Mouse (Mus musculus): ENCODE measurements at regions not wholly inside any gene's neighbourhood (a gene's known extent, or its start where the extent isn't known, plus 50 kb on each side); places are given as distances from the start of the nearest gene placed in this dataset.

DNA sequence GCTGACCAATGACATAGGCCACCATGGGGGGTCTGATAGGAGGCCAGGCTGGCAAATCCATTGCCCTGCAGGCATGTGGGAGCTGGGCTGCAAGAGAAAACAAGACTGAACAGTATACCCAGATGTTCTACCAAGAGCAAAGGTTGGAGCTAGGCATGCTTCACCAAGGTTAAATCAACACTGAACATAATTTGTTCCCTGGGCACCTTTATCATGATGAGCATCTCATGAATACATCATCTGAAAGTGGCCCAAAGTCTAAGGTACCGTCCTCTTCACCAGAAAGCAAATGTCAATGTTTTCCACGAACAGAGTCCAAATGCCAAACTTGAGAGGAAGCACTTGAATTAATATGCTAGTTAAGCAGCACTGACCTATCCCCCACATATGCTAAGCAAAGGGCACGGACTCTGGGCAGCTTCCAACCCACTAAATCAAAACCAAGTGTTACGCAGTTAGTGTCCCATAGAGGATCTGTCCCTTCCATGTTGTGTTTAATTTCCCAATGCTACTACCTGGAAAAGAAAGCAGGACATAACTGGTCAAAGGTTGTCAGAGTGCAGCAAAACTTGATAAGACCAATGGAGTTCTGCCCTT is 190.3 kb upstream of the Onecut1 start:
- TF ChIP-seq CTCF (IDR thresholded peaks at IDR 0.05; ENCODE audit: control insufficient read depth, insufficient read depth, low read length) = no peak
- TF ChIP-seq POLR2A (IDR thresholded peaks at IDR 0.05; ENCODE audit: borderline replicate concordance, control insufficient read depth, low read depth, low read length) = no peak

All from bone marrow, adult 2 months (tissue).